Mouse (Mus musculus): ENCODE results near the gene B4galt4. TPM values are rescaled to one million over a fixed set of nuclear protein-coding genes. Genes with fewer than 3 reads are reported as not detected.

The B4galt4 gene
- total and polyA plus RNA-seq, 3 experiments: not detected

DNA sequence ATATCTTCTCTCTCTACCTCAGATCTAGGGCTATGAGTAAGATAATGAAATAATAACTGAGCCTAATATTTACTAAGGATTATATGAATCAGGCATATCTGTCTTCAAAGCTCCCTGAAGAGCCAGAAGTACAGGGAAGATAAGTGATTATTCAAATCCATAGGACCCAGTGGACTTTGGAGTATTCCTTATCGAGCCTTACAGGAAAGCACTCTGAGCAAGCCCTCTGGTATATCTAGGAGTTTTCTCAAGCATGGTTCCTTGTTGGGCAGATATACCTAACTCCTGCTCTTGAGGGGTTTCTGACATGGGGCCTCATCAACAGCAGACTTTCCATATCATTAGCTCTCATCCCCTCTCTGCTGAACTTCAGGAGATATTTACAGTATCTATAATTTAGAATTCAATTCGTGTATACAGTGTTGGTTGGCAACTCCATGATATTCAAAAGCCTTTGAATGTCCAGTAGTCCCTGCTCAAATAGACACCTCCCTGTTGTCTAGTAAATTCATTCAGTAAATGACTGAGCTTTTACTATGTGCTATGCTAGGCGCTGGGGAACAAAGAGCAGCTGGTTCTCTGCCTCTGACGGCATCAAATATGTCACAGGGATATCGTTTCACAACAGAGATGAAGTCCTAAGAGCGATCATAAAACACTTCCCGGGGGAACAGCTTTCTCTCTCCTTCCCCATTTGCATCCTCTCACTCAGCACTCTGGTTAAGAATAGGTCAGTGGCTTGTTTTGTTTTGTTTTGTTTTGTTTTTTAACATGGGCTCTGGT, 33.1 kb downstream of the B4galt4 start:
- Histone ChIP-seq H3K4me1 (ENCODE audit: control insufficient read depth in 1 of 2, insufficient read depth in 2 of 2, low read length in 2 of 2) (no peaks in the 10 kb centered on the region), H3K9me3 (replicated peaks; ENCODE audit: insufficient read depth, low read length) (no peaks in the 10 kb centered on the region), H3K4me3 (ENCODE audit: control insufficient read depth in 1 of 2, insufficient read depth in 1 of 2, low read depth in 2 of 2, low read length in 2 of 2) (no peak overlapping the region), H3K27me3 (ENCODE audit: control insufficient read depth in 1 of 2, insufficient read depth in 2 of 2, low read length in 2 of 2) (no peaks in the 10 kb centered on the region), H3K36me3 (ENCODE audit: control insufficient read depth in 1 of 2, insufficient read depth in 2 of 2, low read length in 2 of 2) (no peaks in the 10 kb centered on the region), H3K27ac (ENCODE audit: control insufficient read depth, low read depth, low read length) (no peak overlapping the region), H3K79me2 (ENCODE audit: control insufficient read depth, insufficient read depth, low read length, poor library complexity) (no peaks in the 10 kb centered on the region), H3K9ac (ENCODE audit: control insufficient read depth, low read depth, low read length, poor library complexity, severe bottlenecking) (no peak overlapping the region)
- DNase-seq (ENCODE audit: low read depth, low spot score): no peak
- TF ChIP-seq TCF12 (IDR thresholded peaks at IDR 0.05; ENCODE audit: low read depth, low read length) (no peak), MAFK (IDR thresholded peaks at IDR 0.05; ENCODE audit: borderline replicate concordance, low read depth, low read length) (no peak), KAT2A (conservative IDR thresholded peaks at IDR 0.05; ENCODE audit: low read depth, low read length) (no peak), USF1 (IDR thresholded peaks at IDR 0.05; ENCODE audit: low read depth, low read length) (no peak), ETS1 (IDR thresholded peaks at IDR 0.05; ENCODE audit: low read depth, low read length) (no peak), MEF2A (IDR thresholded peaks at IDR 0.05; ENCODE audit: extremely low read depth, insufficient replicate concordance, low read depth, low read length, poor library complexity, severe bottlenecking) (no peak), MXI1 (IDR thresholded peaks at IDR 0.05; ENCODE audit: low read depth, low read length) (no peak), EP300 (IDR thresholded peaks at IDR 0.05; ENCODE audit: low read depth in 1 of 2, low read length in 2 of 2) (no peak), ZNF384 (IDR thresholded peaks at IDR 0.05; ENCODE audit: low read depth, low read length) (no peak), POLR2AphosphoS5 (IDR thresholded peaks at IDR 0.05; ENCODE audit: borderline replicate concordance, low read depth, low read length) (no peak), ZMIZ1 (IDR thresholded peaks at IDR 0.05; ENCODE audit: low read depth, low read length) (no peak), RCOR1 (IDR thresholded peaks at IDR 0.05; ENCODE audit: low read depth, low read length) (no peak), NELFE (IDR thresholded peaks at IDR 0.05; ENCODE audit: low read depth, low read length) (no peak), MYB (IDR thresholded peaks at IDR 0.05; ENCODE audit: low read depth, low read length) (no peak), E2F4 (IDR thresholded peaks at IDR 0.05; ENCODE audit: borderline replicate concordance, low read depth, low read length) (no peak), GABPA (IDR thresholded peaks at IDR 0.05; ENCODE audit: low read depth, low read length) (no peak), JUND (IDR thresholded peaks at IDR 0.05; ENCODE audit: low read depth, low read length) (no peak), HCFC1 (IDR thresholded peaks at IDR 0.05; ENCODE audit: low read depth, low read length) (no peak)

DNA sequence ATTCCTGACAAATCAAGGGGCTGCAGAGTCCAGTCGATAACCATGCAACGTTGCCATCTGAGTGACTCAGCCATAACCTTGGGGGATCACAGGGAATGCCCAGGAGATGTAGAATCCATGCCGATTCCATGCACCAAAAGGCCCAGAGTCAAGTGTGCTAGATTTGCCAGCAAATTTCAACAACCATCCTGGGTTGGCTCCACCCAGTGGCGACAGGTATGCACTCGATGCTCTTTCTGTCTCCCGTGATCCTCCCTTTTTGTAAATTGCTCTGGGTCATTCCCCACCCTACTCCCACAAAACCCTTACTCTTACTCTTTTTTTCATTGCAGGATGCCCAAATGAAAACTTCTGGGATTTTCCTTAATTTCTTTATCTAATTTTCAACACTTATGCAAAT, 34.3 kb downstream of the B4galt4 start:
- TF ChIP-seq KAT2A (conservative IDR thresholded peaks at IDR 0.05; ENCODE audit: low read depth, low read length): no peak
- no peak for TF ChIP-seq CHD1 (IDR thresholded peaks at IDR 0.05; ENCODE audit: low read depth, low read length)
- TF ChIP-seq POLR2AphosphoS2 (IDR thresholded peaks at IDR 0.05; ENCODE audit: low read length): no peak
- TF ChIP-seq ZNF384 (IDR thresholded peaks at IDR 0.05; ENCODE audit: low read depth, low read length): no peak
- TF ChIP-seq TCF12 (IDR thresholded peaks at IDR 0.05; ENCODE audit: low read depth, low read length): no peak
- no peak for TF ChIP-seq ELF1 (IDR thresholded peaks at IDR 0.05; ENCODE audit: low read depth, low read length)
- no peak for TF ChIP-seq UBTF (IDR thresholded peaks at IDR 0.05; ENCODE audit: borderline replicate concordance, insufficient read depth, low read depth, low read length)
- TF ChIP-seq ETS1 (IDR thresholded peaks at IDR 0.05; ENCODE audit: low read depth, low read length): no peak
- TF ChIP-seq HCFC1 (IDR thresholded peaks at IDR 0.05; ENCODE audit: low read depth, low read length): no peak
- no peak for TF ChIP-seq BHLHE40 (IDR thresholded peaks at IDR 0.05; ENCODE audit: borderline replicate concordance, low read depth, low read length)
- no peak for TF ChIP-seq RAD21 (IDR thresholded peaks at IDR 0.05; ENCODE audit: low read depth, low read length)
- no peak for TF ChIP-seq MAZ (IDR thresholded peaks at IDR 0.05; ENCODE audit: low read depth, low read length)
- no peak for TF ChIP-seq MEF2A (IDR thresholded peaks at IDR 0.05; ENCODE audit: extremely low read depth, insufficient replicate concordance, low read depth, low read length, poor library complexity, severe bottlenecking)
- TF ChIP-seq GABPA (IDR thresholded peaks at IDR 0.05; ENCODE audit: low read depth, low read length): no peak
- no peak for TF ChIP-seq ZMIZ1 (IDR thresholded peaks at IDR 0.05; ENCODE audit: low read depth, low read length)
- H3K79me2 ChIP-seq (ENCODE audit: control insufficient read depth, insufficient read depth, low read length, poor library complexity): no peaks in the 10 kb centered on the region
- H3K9ac ChIP-seq (ENCODE audit: control insufficient read depth, low read depth, low read length, poor library complexity, severe bottlenecking): no peak overlapping the region
- H3K27me3 ChIP-seq (ENCODE audit: control insufficient read depth in 1 of 2, insufficient read depth in 2 of 2, low read length in 2 of 2): no peaks in the 10 kb centered on the region
- H3K4me3 ChIP-seq (ENCODE audit: control insufficient read depth in 1 of 2, insufficient read depth in 1 of 2, low read depth in 2 of 2, low read length in 2 of 2): no peak overlapping the region
- H3K27ac ChIP-seq (ENCODE audit: control insufficient read depth, low read depth, low read length): no peak overlapping the region
- H3K4me1 ChIP-seq (ENCODE audit: control insufficient read depth in 1 of 2, insufficient read depth in 2 of 2, low read length in 2 of 2): no peaks in the 10 kb centered on the region
- no peaks in the 10 kb centered on the region for H3K9me3 ChIP-seq (replicated peaks; ENCODE audit: insufficient read depth, low read length)
- no peak for DNase-seq (ENCODE audit: low read depth, low spot score)
- no peaks in the 10 kb centered on the region for H3K36me3 ChIP-seq (ENCODE audit: control insufficient read depth in 1 of 2, insufficient read depth in 2 of 2, low read length in 2 of 2)
